In genomic region chr9:51777180-51777579, GRCm38 (mm10) we compare ENCODE assay signal across 8 mouse cellular contexts. TPM values are rescaled to one million over a fixed set of nuclear protein-coding genes. Genes with fewer than 3 reads are reported as not detected.
DNase-seq lines count a peak whose midpoint lies in the region; ATAC-seq and TF ChIP-seq lines count a peak whose summit lies in the region.

No protein-coding gene starts in this region.

- TF ChIP-seq CTCF in heart, adult 2 months (IDR thresholded peaks at IDR 0.05): peak; percentile 54
- peak; percentile 75 for TF ChIP-seq CTCF in midbrain, postnatal 0 days (IDR thresholded peaks at IDR 0.05)

- no peak overlapping the region for H3K4me3 ChIP-seq in heart, adult 2 months
- no peak overlapping the region for H3K4me3 ChIP-seq in midbrain, postnatal 0 days (ENCODE audit: low read depth, low read length)
- no peak overlapping the region for H3K4me3 ChIP-seq in midbrain, embryonic 16.5 days (ENCODE audit: low read depth, low read length)
- H3K4me3 ChIP-seq in embryonic facial prominence, embryonic 14.5 days (ENCODE audit: low read depth, low read length): no peak overlapping the region

- H3K9me3 ChIP-seq in midbrain, postnatal 0 days (ENCODE audit: low read length): no peaks in the 10 kb centered on the region
- no peaks in the 10 kb centered on the region for H3K9me3 ChIP-seq in midbrain, embryonic 16.5 days (replicated peaks; ENCODE audit: control insufficient read depth, low read length, poor library complexity, severe bottlenecking)
- H3K9me3 ChIP-seq in embryonic facial prominence, embryonic 14.5 days (ENCODE audit: control insufficient read depth, low read length): no peaks in the 10 kb centered on the region

- ATAC-seq in midbrain, postnatal 0 days (ENCODE audit: low FRiP score): no peak
- no peak for ATAC-seq in midbrain, embryonic 16.5 days
- ATAC-seq in embryonic facial prominence, embryonic 14.5 days (ENCODE audit: low read depth): no peak

- H3K27me3 ChIP-seq in heart, adult 2 months (ENCODE audit: control insufficient read depth, insufficient read depth, low read length): no peaks in the 10 kb centered on the region
- no peaks in the 10 kb centered on the region for H3K27me3 ChIP-seq in midbrain, postnatal 0 days (ENCODE audit: insufficient read depth, low read length)
- no peaks in the 10 kb centered on the region for H3K27me3 ChIP-seq in midbrain, embryonic 16.5 days (ENCODE audit: control insufficient read depth, insufficient read depth, low read depth, low read length)
- H3K27me3 ChIP-seq in embryonic facial prominence, embryonic 14.5 days (replicated peaks; ENCODE audit: control insufficient read depth, insufficient read depth, low read length): no peaks in the 10 kb centered on the region

- no peak overlapping the region for H3K9ac ChIP-seq in heart, adult 2 months (ENCODE audit: low read depth, low read length)
- no peak overlapping the region for H3K9ac ChIP-seq in midbrain, postnatal 0 days (replicated peaks; ENCODE audit: low read length, poor library complexity, severe bottlenecking)
- H3K9ac ChIP-seq in midbrain, embryonic 16.5 days (ENCODE audit: low read depth, low read length): no peak overlapping the region
- no peak overlapping the region for H3K9ac ChIP-seq in embryonic facial prominence, embryonic 14.5 days (ENCODE audit: low read depth, low read length)

- DNase-seq in heart, adult 2 months: no peak
- DNase-seq in heart, adult 18-20 months: no peak
- peak; percentile 46 for DNase-seq in midbrain, postnatal 0 days (ENCODE audit: low spot score)
- peak; percentile 43 for DNase-seq in embryonic facial prominence, embryonic 14.5 days (ENCODE audit: low spot score)
- DNase-seq in spleen, postnatal 4 days (ENCODE audit: low spot score in 2 of 2): no peak
- DNase-seq in left cerebral cortex, postnatal 4 days: no peak
- DNase-seq in cerebellum, adult 8-10 months: no peak

- no peak overlapping the region for H3K4me2 ChIP-seq in midbrain, postnatal 0 days (ENCODE audit: low read depth, low read length, poor library complexity, severe bottlenecking)
- H3K4me2 ChIP-seq in midbrain, embryonic 16.5 days (ENCODE audit: low read length): no peak overlapping the region
- H3K4me2 ChIP-seq in embryonic facial prominence, embryonic 14.5 days (ENCODE audit: low read depth, low read length): no peak overlapping the region

- H3K4me1 ChIP-seq in heart, adult 2 months (ENCODE audit: control insufficient read depth, insufficient read depth, low read length): peaks cover 3% of the 10 kb centered on the region; the same call in 1 of the 2 replicates
- no peaks in the 10 kb centered on the region for H3K4me1 ChIP-seq in midbrain, postnatal 0 days (ENCODE audit: insufficient read depth, low read length)
- no peaks in the 10 kb centered on the region for H3K4me1 ChIP-seq in midbrain, embryonic 16.5 days (ENCODE audit: control insufficient read depth, insufficient read depth, low read length)
- H3K4me1 ChIP-seq in embryonic facial prominence, embryonic 14.5 days (ENCODE audit: control insufficient read depth, insufficient read depth, low read length): no peaks in the 10 kb centered on the region

- peaks cover 12% of the 10 kb centered on the region for H3K36me3 ChIP-seq in heart, adult 2 months (ENCODE audit: control insufficient read depth, insufficient read depth, low read length)
- H3K36me3 ChIP-seq in midbrain, postnatal 0 days (ENCODE audit: insufficient read depth, low read length): no peaks in the 10 kb centered on the region
- H3K36me3 ChIP-seq in midbrain, embryonic 16.5 days (ENCODE audit: control insufficient read depth, insufficient read depth, low read length): no peaks in the 10 kb centered on the region
- H3K36me3 ChIP-seq in embryonic facial prominence, embryonic 14.5 days (ENCODE audit: control insufficient read depth, insufficient read depth, low read length): no peaks in the 10 kb centered on the region

- 0 out of 2 replicates have a peak, but pooled peaks cover 2% of the 10 kb centered on the region for H3K79me2 ChIP-seq in heart, adult 2 months (replicated peaks; ENCODE audit: control insufficient read depth, insufficient read depth, low read length)

- WGBS in heart, adult 2 months: 22% methylated on average over 1 of the region's 1 CpGs
- 4% methylated on average over 1 of the region's 1 CpGs for WGBS in midbrain, postnatal 0 days
- WGBS in midbrain, embryonic 16.5 days: 0% methylated on average over 1 of the region's 1 CpGs
- WGBS in embryonic facial prominence, embryonic 14.5 days: 8% methylated on average over 1 of the region's 1 CpGs

- intact Hi-C loops in heart, adult 2 months (cut with DNase I): loop anchor here (5.0 kb wide), 1 partner anchor 130 kb away; no protein-coding TSS in a partner anchor
- intact Hi-C loops in left cerebral cortex, postnatal 4 days (cut with DNase I): loop anchor here (10.0 kb wide), 1 partner anchor 168 kb away; no protein-coding TSS in a partner anchor

- no peak for TF ChIP-seq POLR2A in heart, adult 2 months (IDR thresholded peaks at IDR 0.05; ENCODE audit: insufficient read depth, low read depth, low read length)

- no peak overlapping the region for H3K27ac ChIP-seq in heart, adult 2 months
- H3K27ac ChIP-seq in midbrain, postnatal 0 days (ENCODE audit: low read depth, low read length): no peak overlapping the region
- H3K27ac ChIP-seq in midbrain, embryonic 16.5 days (ENCODE audit: low read length): no peak overlapping the region
- H3K27ac ChIP-seq in embryonic facial prominence, embryonic 14.5 days (replicated peaks; ENCODE audit: low read depth, low read length): no peak overlapping the region

- TF ChIP-seq EP300 in heart, adult 2 months (IDR thresholded peaks at IDR 0.05; ENCODE audit: insufficient read depth, low read depth, low read length): no peak

RNA-seq across cellular contexts. Expression of gene Arhgap20, which starts 12.0 kb away (rescaled TPM):
- 10 to 100 TPM; 18.1 to 29.6 TPM for total RNA-seq in heart, adult 2 months (2021)
- polyA plus RNA-seq in heart, adult 2 months (2012; rRNA removed): 3.5 and 6.2 TPM in 2 replicates
- 10 to 100 TPM; 17.5 to 20.7 TPM for total RNA-seq in heart, adult 18-20 months (2021)
- total RNA-seq in midbrain, postnatal 0 days (2014; rRNA removed): 36.1 and 38.6 TPM in 2 replicates
- polyA plus RNA-seq in midbrain, postnatal 0 days (2015; fragmentation: Nextera tagmentation; extraction: Ambion mirVana): 21.0 and 28.2 TPM in 2 replicates
- polyA plus RNA-seq in midbrain, embryonic 16.5 days (2015; fragmentation: Nextera tagmentation; extraction: Ambion mirVana): 17.5 and 18.8 TPM in 2 replicates
- polyA plus RNA-seq in embryonic facial prominence, embryonic 14.5 days (2014; fragmentation: Nextera tagmentation; extraction: Ambion mirVana): 8.5 and 9.4 TPM in 2 replicates
- total RNA-seq in left cerebral cortex, postnatal 4 days (2021): 10 to 100 TPM; 87.2 to 93.1 TPM

Comparison
In these comparisons a context has a peak if more than half of its experiments do, and no peak if none do; other contexts are left out.
1. DNase-seq: peak in midbrain, postnatal 0 days (single experiment) and embryonic facial prominence, embryonic 14.5 days (single experiment); none in heart, adult 2 months (0 of 2), heart, adult 18-20 months (0 of 2), spleen, postnatal 4 days (0 of 2), left cerebral cortex, postnatal 4 days (single experiment) and cerebellum, adult 8-10 months (single experiment).